Mouse (Mus musculus): ENCODE results near the gene Kpna3.

DNA sequence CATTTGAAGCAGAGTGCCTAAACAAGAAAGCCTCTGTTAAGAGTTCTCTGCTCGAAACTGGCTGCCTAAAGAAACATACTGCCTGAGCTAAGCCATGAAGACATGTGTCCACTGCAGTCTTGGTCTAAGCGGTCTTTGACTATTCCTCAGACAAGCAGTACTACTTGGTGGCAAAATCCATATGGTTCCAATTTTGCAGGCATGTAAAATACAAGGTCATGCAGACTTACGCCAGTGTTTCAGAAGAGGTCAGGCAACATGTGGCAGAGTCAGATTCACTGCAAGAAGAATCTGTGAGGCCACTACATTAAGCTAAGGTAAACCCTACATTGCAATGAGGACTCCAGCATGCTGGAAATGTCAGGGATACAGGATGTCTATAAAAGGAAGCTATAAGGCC, 34.7 kb downstream of the Kpna3 start:
- TF ChIP-seq CTCF (IDR thresholded peaks at IDR 0.05; ENCODE audit: borderline replicate concordance, insufficient read depth, low read length) = no peak
- no peak for TF ChIP-seq POLR2A (IDR thresholded peaks at IDR 0.05; ENCODE audit: low read depth, low read length)
